Mouse (Mus musculus) kidney, embryonic 16.5 days (tissue): ENCODE results near the gene Cntfr. TPM values are rescaled to one million over a fixed set of nuclear protein-coding genes. Genes with fewer than 3 reads are reported as not detected.
"Not testable (repeated sequence)": the region's sequence is repeated elsewhere in the genome, so short reads cannot be mapped to it uniquely, and the experiment has no call there.

Experiments
- ATAC-seq: fragments of 200-750 bp; cut with Nextera tagmentation; 2 replicates; pipeline ENCODE4 v1.8.0; 2017; ENCODE audit warnings: moderate TSS enrichment; ENCODE audit not compliant: low FRiP score, low TSS enrichment
- H3K27ac ChIP-seq: fragments of 300-500 bp; sonication (generic); 2 replicates; pipeline ENCODE4 v1.5.1; 2014; ENCODE audit warnings: low read length
- H3K27me3 ChIP-seq: fragments of 300-500 bp; sonication (generic); 2 replicates; pipeline ENCODE4 v1.6.1; 2014; ENCODE audit warnings: low read length, control low read depth, mixed read lengths; ENCODE audit not compliant: insufficient read depth
- H3K36me3 ChIP-seq: fragments of 300-500 bp; sonication (generic); 2 replicates; pipeline ENCODE4 v1.6.1; 2014; ENCODE audit warnings: low read length, control low read depth, mixed read lengths; ENCODE audit not compliant: insufficient read depth
- H3K4me1 ChIP-seq: fragments of 300-500 bp; sonication (generic); 2 replicates; pipeline ENCODE4 v1.6.1; 2014; ENCODE audit warnings: low read length, control low read depth, mixed read lengths; ENCODE audit not compliant: insufficient read depth
- H3K4me2 ChIP-seq: fragments of 300-500 bp; sonication (generic); replicated peaks from 2 replicates; pipeline ENCODE4 v1.6.1; 2014; ENCODE audit warnings: low read depth, low read length
- H3K4me3 ChIP-seq: fragments of 300-500 bp; sonication (generic); 2 replicates; pipeline ENCODE4 v1.5.1; 2014; ENCODE audit warnings: mild to moderate bottlenecking, low read length
- H3K9ac ChIP-seq: fragments of 300-500 bp; sonication (generic); replicated peaks from 2 replicates; pipeline ENCODE4 v1.6.1; 2014; ENCODE audit warnings: low read length
- H3K9me3 ChIP-seq: fragments of 300-500 bp; sonication (generic); 2 replicates; pipeline ENCODE4 v1.6.1; 2016; ENCODE audit warnings: low read length, control low read depth
- WGBS: fragments of 180-500 bp; shearing (Covaris S2); extraction: QIAGEN DNeasy Blood & Tissue Kit; methylation state at CpG from one replicate; pipeline ENCODE4 v1.1.7; 2014; 5-methylcytosine and 5-hydroxymethylcytosine counted together
- polyA plus RNA-seq: library from polyadenylated mRNA; unstranded; fragments of >200 nt; fragmentation: Nextera tagmentation; extraction: Ambion mirVana; gene quantifications from 2 replicates; pipeline ENCODE4 v1.2.1, GENCODE M21; 2015

The Cntfr gene
- polyA plus RNA-seq, 1 experiment from 2014 or later, result 18.8 TPM

DNA sequence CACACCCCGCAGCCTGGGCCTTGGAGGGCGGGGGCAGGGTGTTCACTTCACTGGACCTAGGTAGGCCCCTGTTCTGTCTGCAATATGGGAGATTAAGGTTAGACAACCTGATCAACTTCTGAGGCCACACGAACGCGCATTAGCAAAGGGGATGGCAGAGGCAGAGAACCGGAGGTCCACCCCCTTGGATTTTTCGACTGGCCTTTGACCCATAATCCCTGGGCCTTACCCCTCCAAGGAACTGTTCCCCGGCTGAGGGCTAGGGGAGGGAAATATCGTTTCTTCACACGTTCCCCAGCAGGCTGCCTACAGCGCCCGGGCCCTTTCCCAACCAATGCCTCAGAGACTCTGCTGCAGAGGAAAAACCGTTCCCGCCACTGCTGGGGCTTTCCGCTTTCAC lies 437 bp downstream of the Cntfr start:
- H3K36me3 ChIP-seq, H3K4me3 ChIP-seq, H3K27me3 ChIP-seq, H3K4me1 ChIP-seq, H3K4me2 ChIP-seq, H3K27ac ChIP-seq, H3K9ac ChIP-seq, ATAC-seq, H3K9me3 ChIP-seq: not testable (repeated sequence)
- 17% methylated on average over 12 of the region's 15 CpGs for WGBS

DNA sequence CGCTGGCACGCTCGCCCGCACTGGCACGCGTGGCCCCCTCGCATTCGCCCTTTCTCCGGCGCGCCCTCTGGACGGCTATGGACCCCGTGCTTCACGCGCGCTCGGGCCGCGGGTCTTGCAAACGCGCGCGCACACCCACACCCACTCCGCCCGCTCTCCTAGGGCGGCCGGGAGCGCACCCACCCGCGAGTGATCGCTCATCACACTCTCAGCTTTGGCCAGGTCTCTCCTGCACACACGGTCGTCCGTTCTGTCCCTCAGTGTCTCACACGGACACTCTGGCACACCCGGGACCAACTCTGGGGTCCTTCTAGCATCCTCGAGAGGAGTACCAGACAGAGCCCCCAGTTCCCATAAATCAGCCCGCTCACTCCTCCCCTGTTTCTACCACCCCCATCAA lies 1.1 kb downstream of the Cntfr start:
- not testable (repeated sequence) for H3K27me3 ChIP-seq, H3K27ac ChIP-seq, H3K9ac ChIP-seq, H3K9me3 ChIP-seq, H3K36me3 ChIP-seq, H3K4me1 ChIP-seq, ATAC-seq
- Histone ChIP-seq H3K4me3 (peak overlapping the region; percentile 23; the same call in 1 of the 2 replicates), H3K4me2 (peak overlapping the region; percentile 35)
- WGBS, result 2% methylated on average over 8 of the region's 38 CpGs

DNA sequence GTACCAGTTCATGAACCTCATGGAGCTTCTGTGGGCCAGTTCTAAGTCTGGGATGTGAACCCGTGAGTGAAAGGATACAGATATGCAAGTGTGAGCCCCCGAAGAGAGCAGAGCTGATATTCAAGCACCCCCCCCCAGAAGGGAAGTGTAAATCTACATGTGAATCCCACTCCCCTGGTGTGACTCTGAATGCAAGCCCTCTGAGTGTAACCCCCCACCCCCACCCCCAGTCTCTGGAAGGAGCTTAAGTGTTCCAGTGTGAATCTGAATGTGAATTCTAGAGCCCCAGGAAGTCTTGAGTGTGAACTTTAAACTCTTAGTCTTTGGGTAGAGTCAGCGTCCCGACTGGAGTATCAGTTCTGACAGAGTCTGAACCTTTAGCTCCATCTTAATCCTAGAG lies 3.4 kb downstream of the Cntfr start:
- 0 out of 2 replicates have a peak overlapping the region, but pooled peaks have one; percentile 15 for H3K4me2 ChIP-seq
- WGBS, result 8% methylated on average over 4 of the region's 4 CpGs
- not testable (repeated sequence) for H3K4me1 ChIP-seq, H3K27me3 ChIP-seq, H3K9me3 ChIP-seq, H3K4me3 ChIP-seq, ATAC-seq, H3K27ac ChIP-seq, H3K9ac ChIP-seq, H3K36me3 ChIP-seq

DNA sequence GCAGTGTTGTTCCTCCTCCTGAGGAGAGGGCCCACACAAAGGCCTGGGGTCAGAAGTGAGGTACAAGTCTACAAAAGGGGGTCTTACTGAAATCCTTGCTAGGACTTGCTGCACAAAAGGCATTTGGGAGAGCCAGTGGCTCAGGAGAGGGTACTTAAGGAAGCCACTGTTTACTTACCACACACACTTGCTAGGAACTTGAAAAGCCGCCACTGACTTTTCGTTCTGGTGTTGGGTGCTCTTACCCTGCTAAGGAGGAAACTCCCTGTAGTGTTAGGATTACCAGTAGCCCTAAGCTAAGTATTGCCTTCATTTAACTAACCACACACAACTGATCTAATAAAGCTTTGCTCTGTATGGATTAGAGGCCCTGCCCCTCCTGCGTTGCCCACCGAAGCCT lies 6.9 kb downstream of the Cntfr start:
- H3K4me1 ChIP-seq, H3K36me3 ChIP-seq: not testable (repeated sequence)

DNA sequence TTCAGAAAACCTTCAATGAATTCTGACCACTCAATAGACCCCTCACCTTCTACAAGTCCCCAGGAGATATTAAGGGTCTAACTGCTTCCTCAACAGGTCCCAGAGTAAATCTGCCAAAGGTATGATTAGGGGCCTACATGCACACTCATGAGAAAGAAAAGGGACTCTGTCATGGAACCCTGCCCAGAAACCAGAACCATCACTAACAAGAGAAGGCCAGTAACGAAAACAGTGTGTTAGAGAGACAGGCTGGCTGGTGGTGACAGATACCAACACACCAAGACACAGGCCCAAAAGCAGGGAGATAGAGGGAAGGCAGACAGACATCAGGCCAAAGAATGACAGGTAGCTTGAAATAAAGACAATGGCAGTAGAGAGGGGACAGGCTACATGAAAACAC lies 8.3 kb downstream of the Cntfr start:
- H3K27me3 ChIP-seq, H3K27ac ChIP-seq, ATAC-seq, H3K36me3 ChIP-seq, H3K4me1 ChIP-seq, H3K4me3 ChIP-seq, H3K4me2 ChIP-seq, H3K9ac ChIP-seq, H3K9me3 ChIP-seq: not testable (repeated sequence)
- 63% methylated on average over 1 of the region's 1 CpGs for WGBS

More for the DNA sequence above, 6.9 kb downstream of the Cntfr start:
- WGBS, result no CpG with 5 or more reads among the region's 4 CpGs
- not testable (repeated sequence) for ATAC-seq, H3K9ac ChIP-seq, H3K4me2 ChIP-seq, H3K27ac ChIP-seq, H3K4me3 ChIP-seq, H3K9me3 ChIP-seq, H3K27me3 ChIP-seq

DNA sequence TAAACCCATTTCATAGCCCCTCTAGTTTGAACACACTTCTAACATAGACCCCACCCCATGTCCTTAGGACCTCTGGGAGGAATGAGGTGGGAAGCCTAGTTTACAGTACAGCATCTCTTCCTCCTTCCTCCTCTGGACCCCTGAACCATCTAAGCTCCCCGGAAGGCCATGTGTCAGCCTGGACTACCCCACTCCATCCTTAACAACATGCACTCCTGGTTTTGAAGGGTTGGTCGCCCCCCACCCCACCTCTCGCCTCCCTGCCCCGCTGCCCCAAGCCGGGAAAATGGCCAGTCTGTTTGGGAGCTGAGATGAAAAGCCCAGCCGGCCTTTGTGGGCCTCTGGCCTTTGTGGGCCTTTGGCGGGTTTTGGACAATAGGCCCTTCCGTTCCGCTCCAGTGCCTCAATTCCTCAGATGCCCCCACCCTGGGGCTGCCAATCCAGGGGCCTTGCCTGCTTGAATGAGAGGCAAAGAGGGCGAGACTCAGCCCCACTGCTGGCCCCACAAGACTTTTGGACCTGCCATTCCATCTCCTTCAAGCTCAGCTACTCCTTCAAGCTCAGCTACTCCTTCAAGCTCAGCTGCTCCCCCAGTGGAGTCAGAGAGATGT lies 10.9 kb downstream of the Cntfr start:
- not testable (repeated sequence) for H3K27ac ChIP-seq, H3K4me2 ChIP-seq, H3K9ac ChIP-seq, H3K36me3 ChIP-seq, H3K27me3 ChIP-seq, H3K9me3 ChIP-seq, ATAC-seq, H3K4me3 ChIP-seq
- 33% methylated on average over 8 of the region's 10 CpGs for WGBS
- H3K4me1 ChIP-seq, result peaks cover 14% of the 10 kb centered on the region

DNA sequence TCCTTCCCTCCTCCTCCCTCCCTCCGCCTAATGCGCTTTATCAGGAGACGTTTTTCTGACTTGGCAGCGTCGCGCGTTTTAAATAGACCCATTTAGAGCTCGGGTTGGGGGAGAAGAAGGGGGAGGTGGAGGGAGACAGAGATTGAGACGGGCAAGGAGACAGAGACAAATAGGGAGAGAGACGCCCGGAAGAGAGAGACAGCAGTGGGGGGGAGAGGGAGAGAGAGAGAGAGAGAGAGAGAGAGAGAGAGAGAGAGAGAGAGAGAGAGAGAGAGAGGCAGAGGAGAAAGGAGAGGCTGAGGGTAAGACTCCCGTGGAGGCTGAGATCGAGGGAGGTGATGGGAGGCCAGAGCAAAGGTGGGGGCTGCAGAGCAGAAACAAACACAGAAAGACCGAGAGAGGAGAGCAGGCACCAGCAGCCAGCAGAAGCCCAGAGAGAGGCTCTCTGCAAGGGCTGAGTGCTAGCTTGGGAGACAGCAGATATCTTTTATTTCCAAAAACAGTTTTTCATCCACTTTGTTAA lies 11.9 kb downstream of the Cntfr start:
- ATAC-seq, H3K4me3 ChIP-seq: not testable (repeated sequence)
- WGBS, result 2% methylated on average over 13 of the region's 14 CpGs

DNA sequence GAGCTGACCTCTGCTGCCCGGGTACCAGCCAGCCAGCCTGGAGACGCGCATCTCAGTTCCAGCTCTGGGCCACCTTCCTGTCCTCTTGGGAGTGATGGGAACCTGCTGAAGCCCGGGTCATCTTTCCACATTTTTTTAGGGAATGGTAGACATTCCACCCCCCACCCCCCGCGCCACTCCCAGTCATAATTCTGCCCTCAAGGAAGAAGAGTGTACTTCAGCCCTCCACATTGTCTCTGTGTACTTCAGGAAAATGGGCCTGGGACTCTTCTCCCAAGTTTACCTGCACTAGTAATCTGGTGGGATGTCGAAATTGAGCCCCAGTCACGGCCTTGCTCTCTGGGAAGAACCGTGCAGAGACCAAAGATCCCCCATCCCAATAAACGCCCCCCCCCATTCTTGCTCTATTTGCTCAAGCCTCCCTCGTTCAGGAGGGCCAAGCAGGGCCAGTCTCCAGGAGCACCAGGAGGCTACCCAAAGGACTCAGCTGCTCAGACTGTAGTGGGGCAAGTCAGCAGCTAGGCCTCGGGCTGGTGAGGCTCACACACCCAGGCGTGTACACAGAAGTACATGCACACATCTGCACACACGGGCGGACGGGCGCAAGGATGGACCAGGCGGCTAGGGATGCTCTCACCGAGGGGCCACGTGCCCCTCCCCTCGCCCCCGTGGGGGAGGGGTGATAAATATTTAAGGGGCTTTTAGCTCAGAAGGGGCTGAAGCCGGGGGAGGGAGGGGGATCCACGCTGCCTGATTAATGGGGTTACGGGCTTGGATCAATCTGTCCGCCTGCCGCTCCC lies 12.6 kb downstream of the Cntfr start:
- Histone ChIP-seq H3K4me1 (peaks cover 27% of the 10 kb centered on the region), H3K4me2 (peak overlapping the region; percentile 33), H3K27ac (peak overlapping the region; percentile 50; the same call in 1 of the 2 replicates)
- not testable (repeated sequence) for H3K27me3 ChIP-seq, H3K36me3 ChIP-seq, H3K9ac ChIP-seq, H3K4me3 ChIP-seq, H3K9me3 ChIP-seq
- WGBS, result 4% methylated on average over 22 of the region's 27 CpGs
- ATAC-seq, result peak; percentile 28; the same call in 1 of the 2 replicates

More for the DNA sequence above, 11.9 kb downstream of the Cntfr start:
- not testable (repeated sequence) for H3K27me3 ChIP-seq, H3K4me2 ChIP-seq, H3K36me3 ChIP-seq, H3K9ac ChIP-seq, H3K27ac ChIP-seq, H3K9me3 ChIP-seq
- H3K4me1 ChIP-seq, result peaks cover 20% of the 10 kb centered on the region

DNA sequence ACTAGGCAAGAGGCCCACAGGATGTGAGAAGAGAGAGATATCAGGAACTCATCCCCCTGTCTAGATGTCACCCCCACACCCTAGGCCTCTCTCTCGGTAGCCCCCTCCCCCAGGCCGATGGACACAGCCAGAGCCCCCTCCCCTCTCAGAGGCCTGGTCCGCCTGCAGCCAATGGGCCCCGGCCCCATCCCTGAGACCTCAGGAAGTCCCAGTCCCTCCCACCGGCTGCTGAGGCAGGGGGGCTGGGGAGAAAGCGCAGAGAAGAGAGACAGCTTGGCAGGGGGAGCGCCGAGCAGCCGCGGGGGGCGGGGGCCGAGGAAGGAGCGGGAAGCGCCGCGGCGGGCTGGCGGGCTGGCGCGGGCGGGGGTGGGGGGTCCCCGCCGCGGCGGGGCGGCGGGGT lies 13.6 kb downstream of the Cntfr start:
- H3K27me3 ChIP-seq, H3K36me3 ChIP-seq, H3K9ac ChIP-seq, H3K9me3 ChIP-seq, H3K4me3 ChIP-seq: not testable (repeated sequence)
- Histone ChIP-seq H3K27ac (peak overlapping the region; percentile 75; the same call in 1 of the 2 replicates), H3K4me2 (peak overlapping the region; percentile 36), H3K4me1 (peaks cover 37% of the 10 kb centered on the region)
- ATAC-seq, result peak; percentile 52
- WGBS, result no CpG with 5 or more reads among the region's 27 CpGs

DNA sequence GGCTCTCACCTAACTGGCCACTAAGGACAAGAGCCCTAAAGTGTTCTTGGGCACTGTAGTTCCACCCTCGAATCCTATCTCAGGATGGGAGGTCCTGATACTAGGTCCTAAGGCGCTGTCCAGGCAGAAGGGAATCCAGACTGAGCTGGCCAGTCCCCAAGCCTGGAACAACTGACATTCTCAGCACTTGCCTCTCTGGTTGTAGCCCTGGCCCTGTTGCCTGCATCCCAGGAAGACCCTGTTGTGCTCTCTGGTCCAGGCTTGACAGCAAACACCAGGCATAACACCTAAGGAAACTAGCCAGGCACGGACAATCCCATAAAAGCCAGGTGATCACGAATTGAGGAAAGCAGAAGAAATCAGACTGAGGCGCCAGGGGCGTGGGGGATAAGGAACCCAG lies 14.1 kb downstream of the Cntfr start:
- H3K27ac ChIP-seq, result peak overlapping the region; percentile 75; the same call in 1 of the 2 replicates
- H3K9ac ChIP-seq, result peak overlapping the region; percentile 0; the same call in 1 of the 2 replicates
- no peaks in the 10 kb centered on the region for H3K36me3 ChIP-seq
- no peak for ATAC-seq
- H3K27me3 ChIP-seq, result 0 out of 2 replicates have a peak, but pooled peaks cover 4% of the 10 kb centered on the region
- WGBS, result 16% methylated on average over 6 of the region's 6 CpGs
- peaks cover 42% of the 10 kb centered on the region for H3K4me1 ChIP-seq
- H3K9me3 ChIP-seq, result no peaks in the 10 kb centered on the region
- no peak overlapping the region for H3K4me3 ChIP-seq
- H3K4me2 ChIP-seq, result 0 out of 2 replicates have a peak overlapping the region, but pooled peaks have one; percentile 11
